Mouse (Mus musculus): ENCODE data around the gene Glis1. TPM values are rescaled to one million over a fixed set of nuclear protein-coding genes. Genes with fewer than 3 reads are reported as not detected.
A peak's percentile ranks its signal among the peaks of the same experiment; 100 is the strongest.

The Glis1 gene
- polyA plus RNA-seq, 1 experiment from 2014 or later = 5.1 TPM

GRCm38 (mm10) chr4:107448481-107448880, 14.1 kb downstream of the Glis1 start:
- peaks cover 13% of the 10 kb centered on the region; the same call in 1 of the 2 replicates for H3K27me3 ChIP-seq (ENCODE audit: insufficient read depth, low read length)
- no peak overlapping the region for H3K27ac ChIP-seq (ENCODE audit: low read length)
- H3K4me1 ChIP-seq (ENCODE audit: insufficient read depth, low read length) = peaks cover 6% of the 10 kb centered on the region
- H3K4me3 ChIP-seq (ENCODE audit: low read length) = no peak overlapping the region
- H3K9ac ChIP-seq (replicated peaks; ENCODE audit: low read length) = no peak overlapping the region
- 71% methylated on average over 6 of the region's 6 CpGs for WGBS
- ATAC-seq (ENCODE audit: low FRiP score, low TSS enrichment) = no peak
- 0 out of 2 replicates have a peak, but pooled peaks cover 3% of the 10 kb centered on the region for H3K9me3 ChIP-seq (ENCODE audit: low read length)
- no peaks in the 10 kb centered on the region for H3K36me3 ChIP-seq (ENCODE audit: insufficient read depth, low read length)
- no peak overlapping the region for H3K4me2 ChIP-seq (replicated peaks; ENCODE audit: low read depth, low read length)

- Histone ChIP-seq H3K27me3 (ENCODE audit: insufficient read depth, low read length) (peaks cover 13% of the 10 kb centered on the region; the same call in 1 of the 2 replicates), H3K4me3 (ENCODE audit: low read length) (no peak overlapping the region), H3K27ac (ENCODE audit: low read length) (no peak overlapping the region), H3K4me1 (ENCODE audit: insufficient read depth, low read length) (peaks cover 4% of the 10 kb centered on the region; the same call in 1 of the 2 replicates), H3K36me3 (ENCODE audit: insufficient read depth, low read length) (no peaks in the 10 kb centered on the region), H3K9ac (replicated peaks; ENCODE audit: low read length) (no peak overlapping the region), H3K4me2 (replicated peaks; ENCODE audit: low read depth, low read length) (no peak overlapping the region), H3K9me3 (ENCODE audit: low read length) (0 out of 2 replicates have a peak, but pooled peaks cover 3% of the 10 kb centered on the region)
- 75% methylated on average over 13 of the region's 13 CpGs for WGBS
- no peak for ATAC-seq (ENCODE audit: low FRiP score, low TSS enrichment)
Observed at GRCm38 (mm10) chr4:107449519-107449918, 15.1 kb downstream of the Glis1 start.

- peaks cover 13% of the 10 kb centered on the region; the same call in 1 of the 2 replicates for H3K27me3 ChIP-seq (ENCODE audit: insufficient read depth, low read length)
- 63% methylated on average over 18 of the region's 18 CpGs for WGBS
- no peaks in the 10 kb centered on the region for H3K9me3 ChIP-seq (ENCODE audit: low read length)
- H3K4me1 ChIP-seq (ENCODE audit: insufficient read depth, low read length) = peaks cover 5% of the 10 kb centered on the region
- H3K9ac ChIP-seq (replicated peaks; ENCODE audit: low read length) = no peak overlapping the region
- no peak overlapping the region for H3K27ac ChIP-seq (ENCODE audit: low read length)
- H3K4me3 ChIP-seq (ENCODE audit: low read length) = no peak overlapping the region
- peak; percentile 25; the same call in 1 of the 2 replicates for ATAC-seq (ENCODE audit: low FRiP score, low TSS enrichment)
- no peaks in the 10 kb centered on the region for H3K36me3 ChIP-seq (ENCODE audit: insufficient read depth, low read length)
- no peak overlapping the region for H3K4me2 ChIP-seq (replicated peaks; ENCODE audit: low read depth, low read length)
Observed at GRCm38 (mm10) chr4:107452266-107453015, 18.1 kb downstream of the Glis1 start.

GRCm38 (mm10) chr4:107453141-107453984, 19.0 kb downstream of the Glis1 start:
- Histone ChIP-seq H3K4me1 (ENCODE audit: insufficient read depth, low read length) (peaks cover 10% of the 10 kb centered on the region), H3K27ac (ENCODE audit: low read length) (no peak overlapping the region), H3K4me3 (ENCODE audit: low read length) (no peak overlapping the region), H3K36me3 (ENCODE audit: insufficient read depth, low read length) (no peaks in the 10 kb centered on the region), H3K9me3 (ENCODE audit: low read length) (no peaks in the 10 kb centered on the region), H3K27me3 (ENCODE audit: insufficient read depth, low read length) (peaks cover 6% of the 10 kb centered on the region; the same call in 1 of the 2 replicates), H3K4me2 (replicated peaks; ENCODE audit: low read depth, low read length) (no peak overlapping the region), H3K9ac (replicated peaks; ENCODE audit: low read length) (no peak overlapping the region)
- peak; percentile 70 for ATAC-seq (ENCODE audit: low FRiP score, low TSS enrichment)
- WGBS = 46% methylated on average over 16 of the region's 16 CpGs

- 33% methylated on average over 12 of the region's 12 CpGs for WGBS
- Histone ChIP-seq H3K36me3 (ENCODE audit: insufficient read depth, low read length) (no peaks in the 10 kb centered on the region), H3K27me3 (ENCODE audit: insufficient read depth, low read length) (peaks cover 8% of the 10 kb centered on the region; the same call in 1 of the 2 replicates), H3K9ac (replicated peaks; ENCODE audit: low read length) (no peak overlapping the region; the same call in 1 of the 2 replicates), H3K4me2 (replicated peaks; ENCODE audit: low read depth, low read length) (no peak overlapping the region), H3K9me3 (ENCODE audit: low read length) (no peaks in the 10 kb centered on the region), H3K4me1 (ENCODE audit: insufficient read depth, low read length) (peaks cover 10% of the 10 kb centered on the region), H3K27ac (ENCODE audit: low read length) (no peak overlapping the region), H3K4me3 (ENCODE audit: low read length) (no peak overlapping the region)
- no peak; the same call in 1 of the 2 replicates for ATAC-seq (ENCODE audit: low FRiP score, low TSS enrichment)
Observed at GRCm38 (mm10) chr4:107457602-107458001, 23.2 kb downstream of the Glis1 start.

GRCm38 (mm10) chr4:107458907-107459306, 24.5 kb downstream of the Glis1 start:
- peaks cover 4% of the 10 kb centered on the region; the same call in 1 of the 2 replicates for H3K27me3 ChIP-seq (ENCODE audit: insufficient read depth, low read length)
- H3K4me2 ChIP-seq (replicated peaks; ENCODE audit: low read depth, low read length) = no peak overlapping the region
- H3K27ac ChIP-seq (ENCODE audit: low read length) = no peak overlapping the region
- no peak overlapping the region for H3K9ac ChIP-seq (replicated peaks; ENCODE audit: low read length)
- H3K4me3 ChIP-seq (ENCODE audit: low read length) = no peak overlapping the region
- no peaks in the 10 kb centered on the region for H3K9me3 ChIP-seq (ENCODE audit: low read length)
- 76% methylated on average over 17 of the region's 17 CpGs for WGBS
- H3K4me1 ChIP-seq (ENCODE audit: insufficient read depth, low read length) = peaks cover 6% of the 10 kb centered on the region
- ATAC-seq (ENCODE audit: low FRiP score, low TSS enrichment) = no peak
- H3K36me3 ChIP-seq (ENCODE audit: insufficient read depth, low read length) = no peaks in the 10 kb centered on the region

- 86% methylated on average over 2 of the region's 2 CpGs for WGBS
- ATAC-seq (ENCODE audit: low FRiP score, low TSS enrichment) = no peak
Observed at GRCm38 (mm10) chr4:107459461-107459860, 25.1 kb downstream of the Glis1 start.

GRCm38 (mm10) chr4:107460468-107460867, 26.1 kb downstream of the Glis1 start:
- no peak overlapping the region for H3K4me3 ChIP-seq (ENCODE audit: low read length)
- no peaks in the 10 kb centered on the region for H3K36me3 ChIP-seq (ENCODE audit: insufficient read depth, low read length)
- no peak overlapping the region for H3K9ac ChIP-seq (replicated peaks; ENCODE audit: low read length)
- H3K27me3 ChIP-seq (ENCODE audit: insufficient read depth, low read length) = peaks cover 4% of the 10 kb centered on the region; the same call in 1 of the 2 replicates
- no peak overlapping the region for H3K4me2 ChIP-seq (replicated peaks; ENCODE audit: low read depth, low read length)
- no peaks in the 10 kb centered on the region for H3K9me3 ChIP-seq (ENCODE audit: low read length)
- H3K4me1 ChIP-seq (ENCODE audit: insufficient read depth, low read length) = peaks cover 6% of the 10 kb centered on the region
- WGBS = 55% methylated on average over 11 of the region's 11 CpGs
- no peak overlapping the region for H3K27ac ChIP-seq (ENCODE audit: low read length)
- ATAC-seq (ENCODE audit: low FRiP score, low TSS enrichment) = no peak

More at GRCm38 (mm10) chr4:107459461-107459860, 25.1 kb downstream of the Glis1 start:
- H3K9me3 ChIP-seq (ENCODE audit: low read length) = no peaks in the 10 kb centered on the region
- no peak overlapping the region for H3K4me3 ChIP-seq (ENCODE audit: low read length)
- H3K27me3 ChIP-seq (ENCODE audit: insufficient read depth, low read length) = peaks cover 4% of the 10 kb centered on the region; the same call in 1 of the 2 replicates
- H3K27ac ChIP-seq (ENCODE audit: low read length) = no peak overlapping the region
- no peak overlapping the region for H3K9ac ChIP-seq (replicated peaks; ENCODE audit: low read length)
- peaks cover 6% of the 10 kb centered on the region for H3K4me1 ChIP-seq (ENCODE audit: insufficient read depth, low read length)
- no peaks in the 10 kb centered on the region for H3K36me3 ChIP-seq (ENCODE audit: insufficient read depth, low read length)
- H3K4me2 ChIP-seq (replicated peaks; ENCODE audit: low read depth, low read length) = no peak overlapping the region

- peaks cover 2% of the 10 kb centered on the region; the same call in 1 of the 2 replicates for H3K27me3 ChIP-seq (ENCODE audit: insufficient read depth, low read length)
- no peaks in the 10 kb centered on the region for H3K9me3 ChIP-seq (ENCODE audit: low read length)
- H3K27ac ChIP-seq (ENCODE audit: low read length) = no peak overlapping the region
- no peak for ATAC-seq (ENCODE audit: low FRiP score, low TSS enrichment)
- H3K4me1 ChIP-seq (ENCODE audit: insufficient read depth, low read length) = 0 out of 2 replicates have a peak, but pooled peaks cover 8% of the 10 kb centered on the region
- no peaks in the 10 kb centered on the region for H3K36me3 ChIP-seq (ENCODE audit: insufficient read depth, low read length)
- H3K4me2 ChIP-seq (replicated peaks; ENCODE audit: low read depth, low read length) = no peak overlapping the region
- no peak overlapping the region for H3K4me3 ChIP-seq (ENCODE audit: low read length)
- 67% methylated on average over 7 of the region's 7 CpGs for WGBS
- H3K9ac ChIP-seq (replicated peaks; ENCODE audit: low read length) = no peak overlapping the region
Observed at GRCm38 (mm10) chr4:107467831-107468230, 33.4 kb downstream of the Glis1 start.
